Mouse (Mus musculus) kidney, adult 2 months (tissue): Measurements from ENCODE around the gene Fam171a2. TPM values are rescaled to one million over a fixed set of nuclear protein-coding genes. Genes with fewer than 3 reads are reported as not detected.
A peak's percentile ranks its signal among the peaks of the same experiment; 100 is the strongest.
"Not testable (repeated sequence)": the region's sequence is repeated elsewhere in the genome, so short reads cannot be mapped to it uniquely, and the experiment has no call there.

ENCODE experiments used
- DNase-seq: peaks from one replicate; pipeline ENCODE4 v3.0.0; 2021
- H3K27ac ChIP-seq: fragments of 200-500 bp; 2 replicates; pipeline ENCODE4 v1.5.1; 2012; ENCODE audit warnings: low read depth, low read length, control low read depth, inconsistent platforms; ENCODE audit not compliant: insufficient read depth
- H3K27me3 ChIP-seq: fragments of 200-500 bp; replicated peaks from 2 replicates; pipeline ENCODE4 v1.6.1; 2012; ENCODE audit warnings: mild to moderate bottlenecking, moderate library complexity, low read length, inconsistent platforms; ENCODE audit not compliant: control insufficient read depth, insufficient read depth
- H3K36me3 ChIP-seq: fragments of 200-500 bp; 2 replicates; pipeline ENCODE4 v1.6.1; 2012; ENCODE audit warnings: mild to moderate bottlenecking, moderate library complexity, low read length, inconsistent platforms; ENCODE audit not compliant: control insufficient read depth, insufficient read depth
- H3K4me1 ChIP-seq: fragments of 200-500 bp; 2 replicates; pipeline ENCODE4 v1.6.1; 2011; ENCODE audit warnings: low read length; ENCODE audit not compliant: control insufficient read depth, insufficient read depth
- H3K4me3 ChIP-seq: fragments of 200-500 bp; 2 replicates; pipeline ENCODE4 v1.5.1; 2011; ENCODE audit warnings: mild to moderate bottlenecking, low read depth, low read length, control low read depth; ENCODE audit not compliant: insufficient read depth
- CTCF ChIP-seq: fragments of 200-500 bp; conservative IDR thresholded peaks from 2 replicates; pipeline ENCODE4 v1.5.1; 2011; ENCODE audit warnings: low read depth, mild to moderate bottlenecking, control low read depth, low read length, moderate library complexity, mixed read lengths; ENCODE audit not compliant: insufficient read depth, insufficient read length
- POLR2A ChIP-seq: fragments of 200-500 bp; IDR thresholded peaks from one replicate; pipeline ENCODE4 v1.6.1; 2011; ENCODE audit warnings: low read depth, low read length, control low read depth
- WGBS: fragments of 180-500 bp; shearing (Covaris S2); methylation state at CpG from one replicate; pipeline ENCODE4 v1.1.7; 2018; 5-methylcytosine and 5-hydroxymethylcytosine counted together
- polyA plus RNA-seq: library from polyadenylated mRNA; depleted of rRNA; stranded (reverse); fragments of >200 nt; gene quantifications from 2 replicates; pipeline ENCODE4 v1.2.3, GENCODE M21; 2012

Fam171a2 gene
- polyA plus RNA-seq, 1 experiment = 18.9 TPM

DNA sequence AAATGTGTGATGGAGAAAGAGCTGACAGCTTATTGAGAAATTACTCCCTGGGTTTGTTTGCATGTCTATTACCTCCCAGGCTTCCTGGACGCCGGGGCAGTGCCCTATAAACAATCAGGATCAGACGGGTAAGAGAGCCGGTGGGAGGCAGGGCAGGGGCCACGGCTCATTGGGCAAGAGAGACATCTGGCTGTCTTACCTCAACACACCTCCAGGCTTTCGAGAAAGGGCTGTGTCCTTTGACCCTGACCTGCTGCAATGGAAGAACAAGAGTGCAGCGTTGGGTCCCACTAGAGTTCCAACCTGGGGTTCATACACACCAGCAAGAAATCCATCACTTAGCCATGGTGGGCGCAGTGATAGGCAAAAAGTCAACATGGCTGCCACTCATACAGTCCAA is 25.9 kb downstream of the Fam171a2 start:
- Histone ChIP-seq H3K27me3 (no peaks in the 10 kb centered on the region), H3K4me3 (no peak overlapping the region), H3K36me3 (no peaks in the 10 kb centered on the region), H3K27ac (no peak overlapping the region), H3K4me1 (no peaks in the 10 kb centered on the region)
- 36% methylated on average over 8 of the region's 8 CpGs for WGBS
- no peak for DNase-seq
- TF ChIP-seq CTCF (no peak; the same call in 1 of the 2 replicates), POLR2A (no peak)

DNA sequence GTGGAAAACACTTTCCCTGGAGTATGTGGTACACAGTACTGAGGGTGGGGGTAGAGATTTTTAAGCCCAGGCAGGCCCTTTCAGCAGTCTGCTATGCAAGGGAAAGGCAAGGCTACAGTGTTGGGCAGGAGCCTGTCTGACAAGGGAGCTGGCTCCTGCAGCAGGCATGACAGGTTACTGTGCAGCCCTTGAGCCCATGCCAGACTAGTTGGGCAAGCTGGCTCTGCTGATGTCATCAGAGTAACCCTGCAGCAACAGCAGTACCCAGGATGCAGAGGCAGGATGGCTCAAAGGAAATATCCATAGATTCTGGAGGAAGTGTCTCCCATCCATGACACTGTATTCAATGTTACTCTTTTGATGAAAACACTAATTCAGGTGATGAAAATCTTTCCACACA is 28.6 kb downstream of the Fam171a2 start:
- H3K4me3 ChIP-seq = no peak overlapping the region
- H3K27me3 ChIP-seq = no peaks in the 10 kb centered on the region
- no peak overlapping the region for H3K27ac ChIP-seq
- no peaks in the 10 kb centered on the region for H3K4me1 ChIP-seq
- DNase-seq = no peak
- H3K36me3 ChIP-seq = no peaks in the 10 kb centered on the region
- no peak for TF ChIP-seq POLR2A
- no peak for TF ChIP-seq CTCF

DNA sequence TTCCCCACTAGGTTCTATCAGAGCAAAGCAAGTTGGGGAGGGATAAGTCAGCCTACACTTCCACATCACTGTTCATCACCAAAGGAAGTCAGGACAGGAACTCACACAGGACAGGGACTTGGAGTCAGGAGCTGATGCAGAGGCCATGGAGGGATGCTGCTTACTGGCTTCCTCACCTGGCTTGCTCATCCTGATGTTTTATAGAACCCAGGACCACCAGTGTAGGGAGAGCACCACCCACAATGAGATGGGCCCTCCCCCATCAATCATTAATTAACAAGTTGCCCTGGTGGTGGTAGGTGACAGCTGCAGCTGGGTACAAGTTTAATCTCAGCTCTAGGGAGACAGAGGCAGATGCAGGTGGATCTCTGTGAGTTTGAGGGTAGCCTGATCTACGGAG is 30.3 kb downstream of the Fam171a2 start:
- Histone ChIP-seq H3K36me3 (no peaks in the 10 kb centered on the region), H3K27ac (no peak overlapping the region), H3K27me3 (no peaks in the 10 kb centered on the region), H3K4me1 (no peaks in the 10 kb centered on the region), H3K4me3 (no peak overlapping the region)
- no peak for DNase-seq
- 80% methylated on average over 1 of the region's 1 CpGs for WGBS
- TF ChIP-seq POLR2A (no peak), CTCF (no peak)

DNA sequence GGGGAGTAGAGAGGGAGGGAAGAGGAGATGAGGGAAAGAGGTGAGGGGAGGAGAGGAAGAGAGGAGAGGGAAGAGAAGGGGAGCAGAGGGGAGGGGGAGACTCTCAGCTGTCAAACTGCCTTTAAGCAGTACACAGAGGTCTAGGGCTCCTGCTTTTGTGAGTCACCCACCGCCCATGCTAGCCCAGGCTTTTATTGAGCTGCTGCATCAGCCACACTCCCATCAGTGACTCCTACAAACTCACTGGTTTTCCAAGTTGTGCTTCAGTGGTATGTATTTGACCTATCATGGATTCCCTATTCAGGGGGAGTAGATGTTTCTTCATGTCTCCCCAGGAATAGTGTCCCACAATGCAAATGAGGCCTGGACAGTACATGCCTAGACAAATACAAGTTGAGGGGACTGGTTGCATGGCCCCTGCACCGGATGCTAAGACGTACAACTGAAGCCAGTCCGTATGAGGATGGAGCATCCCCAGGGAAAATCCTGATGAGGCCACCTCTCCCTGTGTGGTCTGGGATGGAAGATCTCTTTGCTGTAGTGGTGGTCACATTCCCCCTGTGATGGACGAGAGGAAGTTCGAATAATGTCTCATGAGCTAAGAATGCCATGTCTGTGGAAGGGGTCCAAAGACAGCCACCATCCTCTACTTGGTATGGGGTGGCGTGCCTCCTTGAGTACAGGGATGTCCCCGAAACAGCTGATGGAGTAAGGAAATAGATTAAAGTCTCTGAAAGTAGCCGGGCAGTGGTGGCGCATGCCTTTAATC is 32.3 kb downstream of the Fam171a2 start:
- H3K36me3 ChIP-seq = no peaks in the 10 kb centered on the region
- TF ChIP-seq CTCF = no peak
- no peak for TF ChIP-seq POLR2A
- 72% methylated on average over 10 of the region's 10 CpGs for WGBS

DNA sequence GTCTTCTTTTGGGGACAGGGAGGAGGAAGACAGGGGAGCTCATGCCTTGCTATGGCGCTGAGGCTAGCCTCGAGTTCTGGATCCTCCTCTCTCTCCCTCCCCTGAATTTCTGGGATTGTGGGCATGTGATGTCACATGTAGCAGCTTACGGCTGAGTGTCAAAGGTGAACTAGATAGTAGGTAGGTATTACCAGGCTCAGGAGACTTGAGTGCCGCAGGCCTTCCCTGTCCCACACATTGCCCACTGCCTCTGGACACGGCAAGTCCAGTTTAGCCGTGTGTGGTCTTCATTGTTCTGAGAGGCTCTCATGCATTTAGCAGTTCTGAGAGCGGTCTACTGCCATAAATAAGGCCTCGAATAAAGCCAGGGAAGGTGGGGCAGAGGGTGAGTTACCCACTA is 34.4 kb downstream of the Fam171a2 start:
- 79% methylated on average over 8 of the region's 8 CpGs for WGBS
- TF ChIP-seq CTCF (no peak), POLR2A (no peak)
- Histone ChIP-seq H3K4me3 (no peak overlapping the region), H3K4me1 (no peaks in the 10 kb centered on the region; the same call in none of the 2 replicates), H3K27me3 (no peaks in the 10 kb centered on the region), H3K27ac (no peak overlapping the region), H3K36me3 (no peaks in the 10 kb centered on the region)
- no peak for DNase-seq

More for the DNA sequence above, 32.3 kb downstream of the Fam171a2 start:
- Histone ChIP-seq H3K4me1 (no peaks in the 10 kb centered on the region; the same call in 1 of the 2 replicates), H3K27me3 (no peaks in the 10 kb centered on the region), H3K27ac (no peak overlapping the region), H3K4me3 (no peak overlapping the region)
- DNase-seq = no peak

DNA sequence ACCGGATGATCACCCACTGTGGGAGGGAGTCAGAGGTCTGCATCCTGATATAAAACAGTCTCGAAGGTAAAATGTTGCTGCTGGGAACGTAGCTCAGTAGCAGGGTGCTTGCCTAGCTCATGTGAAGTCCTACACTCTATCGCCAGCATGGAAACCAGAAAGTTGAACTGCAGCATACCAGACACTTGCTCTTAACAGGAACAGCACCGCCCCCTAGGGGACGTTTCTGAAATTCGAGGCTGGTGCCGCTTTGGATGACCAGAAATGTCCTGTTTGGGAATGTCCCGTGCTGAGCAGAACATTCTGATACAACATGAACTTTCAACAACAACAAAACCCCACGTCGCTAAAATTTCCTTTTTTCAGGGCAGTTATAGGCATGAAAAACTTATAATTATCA is 35.8 kb downstream of the Fam171a2 start:
- peak; percentile 97 for DNase-seq
- no peak overlapping the region for H3K27ac ChIP-seq
- 4% methylated on average over 11 of the region's 11 CpGs for WGBS

DNA sequence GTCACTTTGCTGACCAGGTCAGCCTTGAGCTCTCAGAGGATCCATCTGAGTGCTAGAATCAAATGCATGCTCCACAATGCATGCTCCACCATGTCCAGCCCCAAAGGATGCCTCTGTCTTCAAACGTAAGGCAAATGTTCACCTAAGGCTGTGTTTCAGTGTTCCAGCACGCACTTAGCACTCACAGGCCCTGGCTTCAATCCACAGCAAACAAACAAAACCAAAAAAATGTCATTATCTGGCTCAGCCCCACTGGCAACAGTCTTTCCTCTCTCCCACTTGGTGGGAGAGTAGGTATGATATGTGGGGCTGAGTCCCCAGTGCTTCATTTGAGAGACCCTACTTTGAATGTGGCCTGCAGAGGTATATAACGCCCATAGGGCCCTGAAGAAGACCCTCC is 36.4 kb downstream of the Fam171a2 start:
- no peaks in the 10 kb centered on the region for H3K36me3 ChIP-seq
- no peaks in the 10 kb centered on the region; the same call in none of the 2 replicates for H3K4me1 ChIP-seq
- DNase-seq = no peak
- H3K27me3 ChIP-seq = no peaks in the 10 kb centered on the region
- H3K27ac ChIP-seq = no peak overlapping the region
- H3K4me3 ChIP-seq = no peak overlapping the region
- 72% methylated on average over 3 of the region's 3 CpGs for WGBS
- TF ChIP-seq POLR2A = no peak
- no peak for TF ChIP-seq CTCF

More for the DNA sequence above, 35.8 kb downstream of the Fam171a2 start:
- TF ChIP-seq CTCF = peak; percentile 99; the same call in 1 of the 2 replicates
- no peak for TF ChIP-seq POLR2A
- no peaks in the 10 kb centered on the region; the same call in none of the 2 replicates for H3K4me1 ChIP-seq
- H3K4me3 ChIP-seq = no peak overlapping the region
- H3K27me3 ChIP-seq = no peaks in the 10 kb centered on the region
- H3K36me3 ChIP-seq = no peaks in the 10 kb centered on the region

DNA sequence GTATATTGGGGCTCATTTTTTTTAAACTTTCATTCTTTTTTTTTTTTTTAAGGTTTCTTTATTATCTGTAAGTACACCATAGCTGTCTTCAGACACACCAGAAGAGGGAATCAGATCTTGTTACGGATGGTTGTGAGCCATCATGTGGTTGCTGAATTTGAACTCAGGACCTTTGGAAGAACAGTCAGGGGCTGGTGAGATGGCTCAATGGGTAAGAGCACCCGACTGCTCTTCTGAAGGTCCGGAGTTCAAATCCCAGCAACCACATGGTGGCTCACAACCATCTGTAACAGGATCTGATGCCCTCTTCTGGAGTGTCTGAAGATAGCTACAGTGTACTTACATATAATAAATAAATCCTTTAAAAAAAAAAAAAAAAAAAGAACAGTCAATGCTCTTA is 37.1 kb downstream of the Fam171a2 start:
- not testable (repeated sequence) for H3K27me3 ChIP-seq, DNase-seq, H3K27ac ChIP-seq, H3K4me3 ChIP-seq, H3K36me3 ChIP-seq, H3K4me1 ChIP-seq
- WGBS = 78% methylated on average over 3 of the region's 3 CpGs
